Mouse (Mus musculus): ENCODE measurements around the gene Olfr701. TPM values are rescaled to one million over a fixed set of nuclear protein-coding genes. Genes with fewer than 3 reads are reported as not detected.

Gene Olfr701
- polyA plus RNA-seq, 1 experiment from 2014 or later = not detected

Other genes starting within 250 kb of the Olfr701 start
- gene Olfr693, start 133.5 kb upstream of the Olfr701 start, polyA plus RNA-seq (2014; fragmentation: Nextera tagmentation; extraction: Ambion mirVana) = not detected in 2 replicates
- not detected in 2 replicates for gene Olfr694, start 122.3 kb upstream of the Olfr701 start, polyA plus RNA-seq (2014; fragmentation: Nextera tagmentation; extraction: Ambion mirVana)
- not detected in 2 replicates for gene Olfr695, start 97.7 kb upstream of the Olfr701 start, polyA plus RNA-seq (2014; fragmentation: Nextera tagmentation; extraction: Ambion mirVana)
- gene Olfr697, start 71.7 kb upstream of the Olfr701 start, polyA plus RNA-seq (2014; fragmentation: Nextera tagmentation; extraction: Ambion mirVana) = not detected in 2 replicates
- gene Olfr698, start 58.7 kb upstream of the Olfr701 start, polyA plus RNA-seq (2014; fragmentation: Nextera tagmentation; extraction: Ambion mirVana) = not detected in 2 replicates
- not detected in 2 replicates for gene Olfr699, start 20.9 kb upstream of the Olfr701 start, polyA plus RNA-seq (2014; fragmentation: Nextera tagmentation; extraction: Ambion mirVana)
- gene Olfr700, start 5.3 kb upstream of the Olfr701 start, polyA plus RNA-seq (2014; fragmentation: Nextera tagmentation; extraction: Ambion mirVana) = not detected in 2 replicates
- not detected in 2 replicates for gene Olfr702, start 19.8 kb downstream of the Olfr701 start, polyA plus RNA-seq (2014; fragmentation: Nextera tagmentation; extraction: Ambion mirVana)
- not detected in 2 replicates for gene Olfr703, start 29.2 kb downstream of the Olfr701 start, polyA plus RNA-seq (2014; fragmentation: Nextera tagmentation; extraction: Ambion mirVana)
- gene Olfr704, start 49.1 kb downstream of the Olfr701 start, polyA plus RNA-seq (2014; fragmentation: Nextera tagmentation; extraction: Ambion mirVana) = not detected in 2 replicates
- not detected in 2 replicates for gene Olfr705, start 62.8 kb downstream of the Olfr701 start, polyA plus RNA-seq (2014; fragmentation: Nextera tagmentation; extraction: Ambion mirVana)
- not detected in 2 replicates for gene Olfr706, start 74.0 kb downstream of the Olfr701 start, polyA plus RNA-seq (2014; fragmentation: Nextera tagmentation; extraction: Ambion mirVana)
- gene Olfr707, start 87.1 kb downstream of the Olfr701 start, polyA plus RNA-seq (2014; fragmentation: Nextera tagmentation; extraction: Ambion mirVana) = not detected in 2 replicates
- not detected in 2 replicates for gene Olfr1532-ps1, start 93.9 kb downstream of the Olfr701 start, polyA plus RNA-seq (2014; fragmentation: Nextera tagmentation; extraction: Ambion mirVana)
- gene Olfr709-ps1, start 118.1 kb downstream of the Olfr701 start, polyA plus RNA-seq (2014; fragmentation: Nextera tagmentation; extraction: Ambion mirVana) = not detected in 2 replicates
- gene Olfr710, start 134.2 kb downstream of the Olfr701 start, polyA plus RNA-seq (2014; fragmentation: Nextera tagmentation; extraction: Ambion mirVana) = not detected in 2 replicates
- not detected in 2 replicates for gene Olfr6, start 149.8 kb downstream of the Olfr701 start, polyA plus RNA-seq (2014; fragmentation: Nextera tagmentation; extraction: Ambion mirVana)
- not detected in 2 replicates for gene Olfr711, start 161.3 kb downstream of the Olfr701 start, polyA plus RNA-seq (2014; fragmentation: Nextera tagmentation; extraction: Ambion mirVana)
- not detected in 2 replicates for gene Olfr2, start 191.9 kb downstream of the Olfr701 start, polyA plus RNA-seq (2014; fragmentation: Nextera tagmentation; extraction: Ambion mirVana)
- gene Olfr713, start 217.0 kb downstream of the Olfr701 start, polyA plus RNA-seq (2014; fragmentation: Nextera tagmentation; extraction: Ambion mirVana) = not detected in 2 replicates

Measured in midbrain, embryonic 14.5 days (tissue).